12 mouse cellular contexts compared by ENCODE assay signal in genomic region chr4:43497946-43498345, GRCm38 (mm10). TPM values are rescaled to one million over a fixed set of nuclear protein-coding genes. Genes with fewer than 3 reads are reported as not detected.
DNase-seq lines count a peak whose midpoint lies in the region; ATAC-seq and TF ChIP-seq lines count a peak whose summit lies in the region.
"Had no signal": no experiment of that assay in that cellular context is flagged by ENCODE, and none has a peak within 500 bp of the region (broad histone marks: within the 10 kb centered on the region; RNA-seq: fewer than 3 reads in every experiment).

No protein-coding gene starts in this region.

- peak overlapping the region; percentile 88 for H3K4me2 ChIP-seq in heart, embryonic 15.5 days
- peak overlapping the region; percentile 71 for H3K4me2 ChIP-seq in forebrain, embryonic 15.5 days (replicated peaks)
- peak overlapping the region; percentile 79 for H3K4me2 ChIP-seq in limb, embryonic 13.5 days (replicated peaks)

- H3K27ac ChIP-seq in heart, embryonic 15.5 days, result no peak overlapping the region
- H3K27ac ChIP-seq in forebrain, embryonic 15.5 days (replicated peaks), result no peak overlapping the region
- no peak overlapping the region for H3K27ac ChIP-seq in limb, embryonic 13.5 days

- H3K9me3 ChIP-seq in heart, embryonic 15.5 days (replicated peaks), result no peaks in the 10 kb centered on the region
- H3K9me3 ChIP-seq in G1E (replicated peaks), result no peaks in the 10 kb centered on the region
- no peaks in the 10 kb centered on the region for H3K9me3 ChIP-seq in forebrain, embryonic 15.5 days
- no peaks in the 10 kb centered on the region for H3K9me3 ChIP-seq in limb, embryonic 13.5 days

- peak overlapping the region; percentile 69 for H3K4me3 ChIP-seq in heart, embryonic 15.5 days
- peak overlapping the region; percentile 88; the same call in 1 of the 2 replicates for H3K4me3 ChIP-seq in G1E (ENCODE audit: low read depth, low read length)
- H3K4me3 ChIP-seq in forebrain, embryonic 15.5 days, result peak overlapping the region; percentile 49
- peak overlapping the region; percentile 65 for H3K4me3 ChIP-seq in limb, embryonic 13.5 days

- H3K4me1 ChIP-seq in heart, embryonic 15.5 days (replicated peaks), result peaks cover 57% of the 10 kb centered on the region
- peaks cover 69% of the 10 kb centered on the region for H3K4me1 ChIP-seq in G1E (ENCODE audit: insufficient read depth, low read depth, low read length)
- H3K4me1 ChIP-seq in forebrain, embryonic 15.5 days, result peaks cover 44% of the 10 kb centered on the region
- H3K4me1 ChIP-seq in limb, embryonic 13.5 days, result peaks cover 42% of the 10 kb centered on the region

- no peak for ATAC-seq in heart, embryonic 15.5 days (replicated peaks; ENCODE audit: insufficient number of reproducible peaks, insufficient read depth, low FRiP score, low read depth)
- ATAC-seq in G1E (ENCODE audit: extremely low read depth, insufficient number of reproducible peaks, low FRiP score, poor library complexity, severe bottlenecking), result no peak
- ATAC-seq in forebrain, embryonic 15.5 days (replicated peaks), result no peak
- ATAC-seq in limb, embryonic 13.5 days (ENCODE audit: low FRiP score, low read depth), result no peak
- no peak for ATAC-seq in erythroid progenitor cell, adult 5-6 weeks (replicated peaks; ENCODE audit: low FRiP score, poor library complexity, severe bottlenecking)

- H3K27me3 ChIP-seq in heart, embryonic 15.5 days, result no peaks in the 10 kb centered on the region
- H3K27me3 ChIP-seq in G1E (ENCODE audit: insufficient read depth, low read length), result peaks cover 3% of the 10 kb centered on the region
- H3K27me3 ChIP-seq in forebrain, embryonic 15.5 days, result no peaks in the 10 kb centered on the region
- H3K27me3 ChIP-seq in limb, embryonic 13.5 days, result no peaks in the 10 kb centered on the region

- peak overlapping the region; percentile 40; the same call in 1 of the 2 replicates for H3K9ac ChIP-seq in heart, embryonic 15.5 days
- H3K9ac ChIP-seq in forebrain, embryonic 15.5 days (replicated peaks), result no peak overlapping the region
- H3K9ac ChIP-seq in limb, embryonic 13.5 days, result peak overlapping the region; percentile 74; the same call in 1 of the 2 replicates

- peaks cover 7% of the 10 kb centered on the region; the same call in 1 of the 2 replicates for H3K36me3 ChIP-seq in heart, embryonic 15.5 days
- peaks cover 40% of the 10 kb centered on the region for H3K36me3 ChIP-seq in G1E (replicated peaks)
- H3K36me3 ChIP-seq in forebrain, embryonic 15.5 days, result no peaks in the 10 kb centered on the region
- H3K36me3 ChIP-seq in limb, embryonic 13.5 days, result peaks cover 26% of the 10 kb centered on the region

- no peak for DNase-seq in heart, postnatal 14 days
- DNase-seq in G1E (ENCODE audit: low spot score) (no peak), MN1 (ENCODE audit: low spot score) (no peak)
- no peak for DNase-seq in embryo, embryonic 11 days
- DNase-seq: retina, postnatal 1 day had no signal

- 54% methylated on average over 4 of the region's 4 CpGs for whole genome bisulfite sequencing in heart, embryonic 15.5 days
- 79% methylated on average over 4 of the region's 4 CpGs for WGBS in forebrain, embryonic 15.5 days
- WGBS in limb, embryonic 13.5 days, result 76% methylated on average over 4 of the region's 4 CpGs

- no peak for TF ChIP-seq CTCF in G1E (IDR thresholded peaks at IDR 0.05; ENCODE audit: low read depth, low read length)

- intact Hi-C loops in heart, postnatal 14 days (cut with DNase I), result loop anchor here (2.0 to 5.0 kb wide), 2 partner anchors 23 to 34 kb away; no protein-coding TSS in a partner anchor

RNA-seq across cellular contexts. Expression of gene Arhgef39, which starts 1.5 kb away (rescaled TPM):
- polyA plus RNA-seq in heart, embryonic 15.5 days (2015; fragmentation: Nextera tagmentation; extraction: Ambion mirVana), result 34.4 and 35.9 TPM in 2 replicates
- 1 to 10 TPM; 1.6 to 2.8 TPM for total RNA-seq in heart, postnatal 14 days (2021)
- total RNA-seq in G1E (2014; fragmentation: Nextera tagmentation), result 23.4 and 71.2 TPM in 2 replicates
- 29.0 and 32.4 TPM in 2 replicates for total RNA-seq in G1E (2017)
- 16.4 and 21.8 TPM in 2 replicates for polyA plus RNA-seq in G1E (2012)
- polyA plus RNA-seq in forebrain, embryonic 15.5 days (2015; fragmentation: Nextera tagmentation; extraction: Ambion mirVana), result 17.5 and 25.3 TPM in 2 replicates
- polyA plus RNA-seq in limb, embryonic 13.5 days (2015; fragmentation: Nextera tagmentation; extraction: Ambion mirVana), result 43.8 and 47.3 TPM in 2 replicates
- total RNA-seq in erythroid progenitor cell, adult 5-6 weeks (2015; ENCODE audit: low replicate concordance), result 233 and 242 TPM in 2 replicates
- 202 and 213 TPM in 2 replicates for total RNA-seq in erythroid progenitor cell, adult 5-6 weeks (2017; ENCODE audit: low replicate concordance)

RNA-seq across cellular contexts. Expression of gene Ccdc107, which starts 5.2 kb away (rescaled TPM):
- 71.4 and 74.5 TPM in 2 replicates for polyA plus RNA-seq in heart, embryonic 15.5 days (2015; fragmentation: Nextera tagmentation; extraction: Ambion mirVana)
- 10 to 100 TPM; 25.9 to 27.1 TPM for total RNA-seq in heart, postnatal 14 days (2021)
- total RNA-seq in G1E (2014; fragmentation: Nextera tagmentation) (18.8 and 25.2 TPM in 2 replicates), G1E (2017) (28.3 and 28.6 TPM in 2 replicates)
- polyA plus RNA-seq in G1E (2012), result 72.0 and 82.4 TPM in 2 replicates
- polyA plus RNA-seq in forebrain, embryonic 15.5 days (2015; fragmentation: Nextera tagmentation; extraction: Ambion mirVana), result 61.0 and 61.8 TPM in 2 replicates
- 71.6 and 74.3 TPM in 2 replicates for polyA plus RNA-seq in limb, embryonic 13.5 days (2015; fragmentation: Nextera tagmentation; extraction: Ambion mirVana)
- total RNA-seq in erythroid progenitor cell, adult 5-6 weeks (2015; ENCODE audit: low replicate concordance), result 26.0 and 46.9 TPM in 2 replicates
- total RNA-seq in erythroid progenitor cell, adult 5-6 weeks (2017; ENCODE audit: low replicate concordance), result 38.5 and 41.1 TPM in 2 replicates

RNA-seq across cellular contexts. Expression of gene Car9, which starts 8.8 kb away (rescaled TPM):
- polyA plus RNA-seq in heart, embryonic 15.5 days (2015; fragmentation: Nextera tagmentation; extraction: Ambion mirVana), result 2.3 and 2.4 TPM in 2 replicates
- total RNA-seq in heart, postnatal 14 days (2021), result under 1 TPM; 0.17 TPM
- total RNA-seq in G1E (2014; fragmentation: Nextera tagmentation) (not detected in 2 replicates), G1E (2017) (0.11 and 0.12 TPM in 2 replicates)
- not detected in 2 replicates for polyA plus RNA-seq in G1E (2012)
- polyA plus RNA-seq in forebrain, embryonic 15.5 days (2015; fragmentation: Nextera tagmentation; extraction: Ambion mirVana), result 0.19 and 0.41 TPM in 2 replicates
- 2.3 and 3.3 TPM in 2 replicates for polyA plus RNA-seq in limb, embryonic 13.5 days (2015; fragmentation: Nextera tagmentation; extraction: Ambion mirVana)
- 1.7 TPM in 1 of 2 replicates, not detected in the other for total RNA-seq in erythroid progenitor cell, adult 5-6 weeks (2015; ENCODE audit: low replicate concordance)
- total RNA-seq in erythroid progenitor cell, adult 5-6 weeks (2017; ENCODE audit: low replicate concordance), result not detected in 2 replicates

RNA-seq across cellular contexts. Expression of gene Sit1, which starts 14.4 kb away (rescaled TPM):
- polyA plus RNA-seq in heart, embryonic 15.5 days (2015; fragmentation: Nextera tagmentation; extraction: Ambion mirVana), result 0.10 and 1.4 TPM in 2 replicates
- total RNA-seq in heart, postnatal 14 days (2021), result 1 to 10 TPM in 1 of 2 experiments, not detected in 1; 1.4 TPM
- total RNA-seq in G1E (2014; fragmentation: Nextera tagmentation) (not detected in 2 replicates), G1E (2017) (not detected in 2 replicates)
- polyA plus RNA-seq in G1E (2012), result not detected in 2 replicates
- polyA plus RNA-seq in forebrain, embryonic 15.5 days (2015; fragmentation: Nextera tagmentation; extraction: Ambion mirVana), result not detected in 2 replicates
- not detected in 2 replicates for polyA plus RNA-seq in limb, embryonic 13.5 days (2015; fragmentation: Nextera tagmentation; extraction: Ambion mirVana)
- total RNA-seq in erythroid progenitor cell, adult 5-6 weeks (2015; ENCODE audit: low replicate concordance), result not detected in 2 replicates
- total RNA-seq in erythroid progenitor cell, adult 5-6 weeks (2017; ENCODE audit: low replicate concordance), result 3.2 TPM in 1 of 2 replicates, not detected in the other
- total RNA-seq: granulocyte monocyte progenitor cell, adult 5-6 weeks; left cerebral cortex, postnatal 25 days had no signal
- polyA plus RNA-seq: cortical plate, adult 2 months had no signal

RNA-seq across cellular contexts. Expression of gene Tpm2, which starts 25.6 kb away (rescaled TPM):
- polyA plus RNA-seq in heart, embryonic 15.5 days (2015; fragmentation: Nextera tagmentation; extraction: Ambion mirVana), result 159 and 177 TPM in 2 replicates
- total RNA-seq in heart, postnatal 14 days (2021), result 10 to 100 TPM; 34.2 to 38.5 TPM
- total RNA-seq in G1E (2014; fragmentation: Nextera tagmentation), result not detected in 2 replicates
- total RNA-seq in G1E (2017), result 0.27 TPM in 1 of 2 replicates, not detected in the other
- polyA plus RNA-seq in G1E (2012), result not detected in 2 replicates
- polyA plus RNA-seq in forebrain, embryonic 15.5 days (2015; fragmentation: Nextera tagmentation; extraction: Ambion mirVana), result 9.7 and 9.8 TPM in 2 replicates
- polyA plus RNA-seq in limb, embryonic 13.5 days (2015; fragmentation: Nextera tagmentation; extraction: Ambion mirVana), result 370 and 372 TPM in 2 replicates
- total RNA-seq in erythroid progenitor cell, adult 5-6 weeks (2015; ENCODE audit: low replicate concordance), result not detected in 2 replicates
- not detected in 2 replicates for total RNA-seq in erythroid progenitor cell, adult 5-6 weeks (2017; ENCODE audit: low replicate concordance)
